Mouse (Mus musculus) neural tube, embryonic 14.5 days (tissue): ENCODE measurements around the gene Rftn1. TPM values are rescaled to one million over a fixed set of nuclear protein-coding genes. Genes with fewer than 3 reads are reported as not detected.

Experiments
- ATAC-seq: fragments of 200-750 bp; cut with Nextera tagmentation; 2 replicates; pipeline ENCODE4 v1.8.0; 2017; ENCODE audit warnings: low read depth, mild to moderate bottlenecking, moderate TSS enrichment, moderate library complexity
- H3K27ac ChIP-seq: fragments of 300-500 bp; sonication (generic); 2 replicates; pipeline ENCODE4 v1.5.1; 2014; ENCODE audit warnings: low read depth, mild to moderate bottlenecking, control low read depth, low read length, moderate library complexity, mixed read lengths
- H3K27me3 ChIP-seq: fragments of 300-500 bp; sonication (generic); 2 replicates; pipeline ENCODE4 v1.6.1; 2014; ENCODE audit warnings: low read length; ENCODE audit not compliant: control insufficient read depth, insufficient read depth
- H3K36me3 ChIP-seq: fragments of 300-500 bp; sonication (generic); 2 replicates; pipeline ENCODE4 v1.6.1; 2014; ENCODE audit warnings: low read length, mixed read lengths; ENCODE audit not compliant: control insufficient read depth, insufficient read depth
- H3K4me1 ChIP-seq: fragments of 300-500 bp; sonication (generic); 2 replicates; pipeline ENCODE4 v1.6.1; 2014; ENCODE audit warnings: low read length; ENCODE audit not compliant: control insufficient read depth, insufficient read depth
- H3K4me2 ChIP-seq: fragments of 300-500 bp; sonication (generic); 2 replicates; pipeline ENCODE4 v1.6.1; 2014; ENCODE audit warnings: mild to moderate bottlenecking, low read depth, low read length, control low read depth
- H3K4me3 ChIP-seq: fragments of 300-500 bp; sonication (generic); 2 replicates; pipeline ENCODE4 v1.5.1; 2014; ENCODE audit warnings: low read depth, low read length, control low read depth, mixed read lengths
- H3K9ac ChIP-seq: fragments of 300-500 bp; sonication (generic); replicated peaks from 2 replicates; pipeline ENCODE4 v1.6.1; 2014; ENCODE audit warnings: low read depth, mild to moderate bottlenecking, control low read depth, low read length, mixed read lengths
- H3K9me3 ChIP-seq: fragments of 300-500 bp; sonication (generic); 2 replicates; pipeline ENCODE4 v1.6.1; 2016; ENCODE audit warnings: low read length; ENCODE audit not compliant: control insufficient read depth
- WGBS: fragments of 180-500 bp; shearing (Covaris S2); extraction: QIAGEN DNeasy Blood & Tissue Kit; methylation state at CpG from one replicate; pipeline ENCODE4 v1.1.7; 2014; 5-methylcytosine and 5-hydroxymethylcytosine counted together
- polyA plus RNA-seq: library from polyadenylated mRNA; unstranded; fragments of >200 nt; fragmentation: Nextera tagmentation; extraction: Ambion mirVana; gene quantifications from 2 replicates; pipeline ENCODE4 v1.2.1, GENCODE M21; 2014

Rftn1 gene
- polyA plus RNA-seq, 1 experiment from 2014 or later: 20.4 TPM

DNA sequence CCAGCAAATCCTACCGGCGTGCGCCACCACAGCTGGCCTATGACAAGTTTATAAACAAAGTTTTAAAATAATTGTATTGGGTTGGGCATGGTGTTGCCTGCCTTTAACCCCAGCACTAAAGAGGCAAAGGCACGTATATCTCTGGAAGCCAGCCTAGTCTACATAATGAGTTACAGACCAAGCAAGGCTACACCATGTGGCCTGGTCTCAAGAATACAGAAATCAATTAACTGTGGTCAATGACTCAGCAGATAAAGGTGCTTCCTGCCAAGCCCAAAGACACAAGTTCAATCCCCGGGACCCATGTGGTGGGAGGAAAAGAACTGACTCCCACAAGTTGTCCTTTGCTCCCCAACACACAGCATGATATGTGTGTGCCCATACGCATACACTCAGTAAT, 30.1 kb downstream of the Rftn1 start:
- no peaks in the 10 kb centered on the region for H3K36me3 ChIP-seq
- 91% methylated on average over 6 of the region's 6 CpGs for WGBS
- H3K4me2 ChIP-seq: no peak overlapping the region
- H3K9ac ChIP-seq: no peak overlapping the region
- no peak for ATAC-seq
- H3K9me3 ChIP-seq: no peaks in the 10 kb centered on the region
- H3K27ac ChIP-seq: no peak overlapping the region
- no peaks in the 10 kb centered on the region for H3K27me3 ChIP-seq
- H3K4me3 ChIP-seq: no peak overlapping the region
- peaks cover 9% of the 10 kb centered on the region; the same call in 1 of the 2 replicates for H3K4me1 ChIP-seq

DNA sequence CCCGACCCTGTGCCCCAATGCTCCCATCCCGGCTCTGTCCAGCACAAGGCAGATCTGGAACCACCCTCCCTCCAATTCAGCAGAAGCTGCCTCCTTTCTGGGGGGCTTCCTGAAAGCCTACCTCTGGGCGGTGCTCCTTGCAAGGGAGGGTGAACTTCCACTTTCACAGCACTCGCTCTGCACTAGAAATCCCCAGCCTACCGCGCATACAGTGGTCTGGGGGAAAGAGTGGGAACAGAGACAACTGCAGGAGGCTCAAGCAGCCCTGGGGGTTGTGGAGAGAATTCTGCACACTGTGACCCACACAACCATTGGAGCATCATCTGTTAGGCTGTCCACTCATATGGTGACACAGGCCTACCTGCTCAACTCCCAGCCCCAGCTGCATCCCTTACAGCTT, 30.7 kb downstream of the Rftn1 start:
- H3K27ac ChIP-seq: no peak overlapping the region
- H3K27me3 ChIP-seq: no peaks in the 10 kb centered on the region
- 96% methylated on average over 6 of the region's 6 CpGs for WGBS
- H3K36me3 ChIP-seq: no peaks in the 10 kb centered on the region
- H3K4me3 ChIP-seq: no peak overlapping the region
- peaks cover 9% of the 10 kb centered on the region; the same call in 1 of the 2 replicates for H3K4me1 ChIP-seq
- H3K4me2 ChIP-seq: no peak overlapping the region
- no peak overlapping the region for H3K9ac ChIP-seq
- H3K9me3 ChIP-seq: no peaks in the 10 kb centered on the region
- ATAC-seq: no peak

DNA sequence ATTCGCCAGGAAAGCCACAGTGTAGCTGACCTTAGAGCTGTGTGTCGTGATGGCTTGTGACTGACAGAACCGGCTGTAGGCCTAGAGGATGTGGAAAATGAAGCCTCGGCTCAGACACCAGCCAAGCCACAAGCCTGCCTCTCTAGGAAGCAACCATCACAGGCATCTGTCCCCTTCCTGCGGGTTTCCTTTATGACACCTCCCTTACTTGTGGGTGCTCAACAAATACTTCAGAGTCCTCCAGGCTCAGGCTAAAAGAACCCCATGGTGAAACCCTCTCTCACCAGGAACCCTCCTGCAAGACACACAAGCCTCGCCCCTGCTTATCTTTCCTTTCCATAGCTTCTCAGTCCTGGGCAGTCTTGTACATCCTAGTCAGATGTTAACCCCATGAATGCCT, 31.9 kb downstream of the Rftn1 start:
- Histone ChIP-seq H3K9ac (no peak overlapping the region), H3K4me3 (no peak overlapping the region), H3K4me2 (no peak overlapping the region), H3K27ac (no peak overlapping the region), H3K27me3 (no peaks in the 10 kb centered on the region), H3K9me3 (no peaks in the 10 kb centered on the region), H3K4me1 (peaks cover 9% of the 10 kb centered on the region; the same call in 1 of the 2 replicates), H3K36me3 (no peaks in the 10 kb centered on the region)
- no peak for ATAC-seq
- WGBS: 96% methylated on average over 6 of the region's 6 CpGs

DNA sequence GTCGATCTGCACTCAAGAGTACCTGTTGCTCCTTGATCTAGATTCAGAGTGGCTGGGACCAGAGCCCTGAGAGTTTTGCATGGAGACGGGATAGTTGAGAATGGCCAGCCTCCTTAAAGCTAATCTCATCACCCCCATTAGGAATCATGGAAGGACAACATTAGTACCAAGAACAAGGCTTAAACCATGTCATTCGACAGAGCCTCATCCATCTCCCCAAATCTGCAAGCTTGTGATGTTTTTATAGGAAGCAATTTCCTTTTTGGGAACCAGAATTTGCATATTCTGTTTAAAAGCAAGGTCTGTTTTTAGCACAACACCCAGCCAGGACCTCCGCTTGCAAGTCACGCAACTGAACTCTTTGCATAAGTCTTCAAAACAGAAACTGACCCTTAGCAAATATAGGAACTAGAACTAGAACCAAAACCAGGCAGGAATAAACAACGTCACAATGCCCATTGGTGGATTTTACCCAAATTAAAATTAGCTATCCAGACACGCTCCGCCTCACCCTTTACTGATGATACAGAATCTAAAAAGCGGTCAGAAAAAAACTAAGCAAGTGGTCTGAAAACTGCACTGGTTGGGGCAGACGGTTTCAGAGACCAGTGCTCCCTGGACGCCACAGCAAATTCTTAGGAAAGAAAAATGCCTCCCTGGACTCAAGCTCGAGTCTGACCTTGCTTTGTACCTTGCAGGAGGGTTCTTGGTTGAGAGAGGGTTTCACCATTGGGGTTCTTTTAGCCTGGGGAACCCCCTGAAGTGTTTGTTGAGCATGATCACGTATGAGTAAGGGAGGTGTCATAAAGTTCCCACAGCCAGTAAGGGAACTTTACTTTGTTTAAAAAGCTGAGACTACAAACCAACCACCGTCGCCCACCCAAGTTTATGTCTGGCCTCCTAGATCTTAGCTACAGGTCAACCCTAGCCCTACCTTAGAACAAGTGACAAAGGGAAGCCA, 33.0 kb downstream of the Rftn1 start:
- no peak for ATAC-seq
- Histone ChIP-seq H3K9me3 (no peaks in the 10 kb centered on the region), H3K27ac (no peak overlapping the region), H3K9ac (no peak overlapping the region), H3K36me3 (no peaks in the 10 kb centered on the region), H3K4me3 (no peak overlapping the region), H3K4me1 (peaks cover 9% of the 10 kb centered on the region; the same call in 1 of the 2 replicates), H3K4me2 (no peak overlapping the region), H3K27me3 (no peaks in the 10 kb centered on the region)
- WGBS: 88% methylated on average over 15 of the region's 15 CpGs

DNA sequence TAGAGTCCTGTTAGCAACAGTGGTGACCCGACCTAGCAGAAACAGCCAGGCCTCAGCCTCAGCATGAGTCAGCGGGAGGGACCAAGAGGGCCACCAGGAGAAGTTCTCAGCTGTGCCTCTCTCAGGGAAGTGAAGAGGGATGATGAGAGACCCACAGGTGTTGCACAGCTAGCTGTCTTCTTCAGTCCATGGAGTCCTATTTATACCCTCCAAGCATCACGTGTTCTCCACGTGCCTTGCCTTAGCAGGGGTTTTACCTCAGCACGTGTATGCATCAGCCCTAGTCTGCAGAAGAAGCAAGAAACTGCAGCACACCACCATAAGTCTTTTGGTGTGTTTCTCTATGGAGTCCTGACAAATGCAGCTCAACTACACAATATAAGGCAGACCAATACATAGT, 38.4 kb downstream of the Rftn1 start:
- Histone ChIP-seq H3K4me2 (no peak overlapping the region), H3K27me3 (no peaks in the 10 kb centered on the region), H3K9ac (no peak overlapping the region), H3K4me3 (no peak overlapping the region), H3K27ac (no peak overlapping the region), H3K9me3 (no peaks in the 10 kb centered on the region), H3K4me1 (peaks cover 20% of the 10 kb centered on the region), H3K36me3 (no peaks in the 10 kb centered on the region)
- WGBS: 88% methylated on average over 5 of the region's 5 CpGs
- ATAC-seq: no peak

- no peak overlapping the region for H3K4me2 ChIP-seq
- 78% methylated on average over 7 of the region's 7 CpGs for WGBS
Observed at GRCm38 (mm10) chr17:50151208-50151723, 39.2 kb downstream of the Rftn1 start.

GRCm38 (mm10) chr17:50150416-50151207, 39.9 kb downstream of the Rftn1 start:
- Histone ChIP-seq H3K27ac (peak overlapping the region; percentile 78), H3K9me3 (no peaks in the 10 kb centered on the region), H3K9ac (no peak overlapping the region), H3K4me2 (peak overlapping the region; percentile 30; the same call in 1 of the 2 replicates), H3K4me3 (no peak overlapping the region), H3K36me3 (no peaks in the 10 kb centered on the region), H3K4me1 (peaks cover 20% of the 10 kb centered on the region), H3K27me3 (no peaks in the 10 kb centered on the region)
- ATAC-seq: peak; percentile 68; the same call in 1 of the 2 replicates
- WGBS: 40% methylated on average over 16 of the region's 16 CpGs

More at GRCm38 (mm10) chr17:50151208-50151723, 39.2 kb downstream of the Rftn1 start:
- H3K27ac ChIP-seq: peak overlapping the region; percentile 78; the same call in 1 of the 2 replicates
- ATAC-seq: no peak
- H3K36me3 ChIP-seq: no peaks in the 10 kb centered on the region
- H3K9me3 ChIP-seq: no peaks in the 10 kb centered on the region
- no peaks in the 10 kb centered on the region for H3K27me3 ChIP-seq
- H3K9ac ChIP-seq: no peak overlapping the region
- peaks cover 20% of the 10 kb centered on the region for H3K4me1 ChIP-seq
- H3K4me3 ChIP-seq: no peak overlapping the region

DNA sequence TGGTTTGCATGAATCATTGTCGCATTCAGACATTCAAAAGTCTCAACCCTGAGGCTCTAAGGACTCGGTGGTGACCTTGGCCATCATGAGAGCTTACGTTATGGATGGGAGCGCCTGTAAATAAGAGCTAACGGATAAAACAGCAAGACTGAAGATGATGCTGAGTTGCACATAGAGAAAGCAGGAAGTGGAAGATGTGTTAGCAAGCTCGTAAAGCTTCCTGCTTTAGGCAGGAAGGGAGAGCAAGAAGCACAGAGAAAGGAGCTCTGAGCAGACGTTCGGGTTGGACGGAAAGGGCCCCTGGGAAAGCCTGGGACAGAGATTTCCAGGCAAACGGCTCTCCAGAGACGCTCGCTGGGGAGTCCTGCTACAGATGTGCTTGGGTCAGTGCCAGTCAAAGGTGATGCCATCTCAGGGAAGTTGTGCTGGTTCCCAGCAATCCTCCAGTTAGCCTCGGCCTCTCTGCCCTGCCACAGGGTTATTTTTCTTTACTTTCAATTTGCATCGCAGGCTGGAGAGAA, 40.7 kb downstream of the Rftn1 start:
- Histone ChIP-seq H3K4me2 (peak overlapping the region; percentile 30), H3K9me3 (no peaks in the 10 kb centered on the region), H3K4me3 (no peak overlapping the region), H3K27ac (peak overlapping the region; percentile 78), H3K27me3 (no peaks in the 10 kb centered on the region), H3K9ac (no peak overlapping the region), H3K36me3 (no peaks in the 10 kb centered on the region), H3K4me1 (peaks cover 20% of the 10 kb centered on the region)
- 0 out of 2 replicates have a peak, but pooled peaks have one; percentile 9 for ATAC-seq
- 54% methylated on average over 14 of the region's 14 CpGs for WGBS
